Mouse (Mus musculus) forebrain, embryonic 13.5 days (tissue): ENCODE results near the gene Atp6v0d1. TPM values are rescaled to one million over a fixed set of nuclear protein-coding genes. Genes with fewer than 3 reads are reported as not detected.
A peak's percentile ranks its signal among the peaks of the same experiment; 100 is the strongest.

ENCODE experiments used
- ATAC-seq: fragments of 200-750 bp; cut with Nextera tagmentation; 2 replicates; pipeline ENCODE4 v1.8.0; 2017
- H3K27ac ChIP-seq: fragments of 300-500 bp; sonication (generic); 2 replicates; pipeline ENCODE4 v1.5.1; 2015; ENCODE audit warnings: inconsistent platforms, mild to moderate bottlenecking, moderate library complexity
- H3K27me3 ChIP-seq: fragments of 300-500 bp; sonication (generic); 2 replicates; pipeline ENCODE4 v1.6.1; 2015; ENCODE audit warnings: mild to moderate bottlenecking, inconsistent platforms
- H3K36me3 ChIP-seq: fragments of 300-500 bp; sonication (generic); 2 replicates; pipeline ENCODE4 v1.6.1; 2015; ENCODE audit warnings: mild to moderate bottlenecking, inconsistent platforms; ENCODE audit not compliant: poor library complexity, severe bottlenecking
- H3K4me1 ChIP-seq: fragments of 300-500 bp; sonication (generic); 2 replicates; pipeline ENCODE4 v1.6.1; 2015; ENCODE audit warnings: inconsistent platforms
- H3K4me2 ChIP-seq: fragments of 300-500 bp; sonication (generic); 2 replicates; pipeline ENCODE4 v1.6.1; 2015; ENCODE audit warnings: inconsistent platforms, mild to moderate bottlenecking, moderate library complexity
- H3K4me3 ChIP-seq: fragments of 300-500 bp; sonication (generic); 2 replicates; pipeline ENCODE4 v1.5.1; 2015; ENCODE audit warnings: mild to moderate bottlenecking, inconsistent platforms
- H3K9ac ChIP-seq: fragments of 300-500 bp; sonication (generic); 2 replicates; pipeline ENCODE4 v1.6.1; 2015; ENCODE audit warnings: mild to moderate bottlenecking, inconsistent platforms
- H3K9me3 ChIP-seq: fragments of 300-500 bp; sonication (generic); replicated peaks from 2 replicates; pipeline ENCODE4 v1.6.1; 2016; ENCODE audit warnings: inconsistent platforms
- WGBS: fragments of 180-500 bp; shearing (Covaris S2); methylation state at CpG from one replicate; pipeline ENCODE4 v1.1.7; 2015; 5-methylcytosine and 5-hydroxymethylcytosine counted together
- polyA plus RNA-seq: library from polyadenylated mRNA; unstranded; fragments of >200 nt; fragmentation: Nextera tagmentation; extraction: Ambion mirVana; gene quantifications from 2 replicates; pipeline ENCODE4 v1.2.1, GENCODE M21; 2015

Gene Atp6v0d1
- polyA plus RNA-seq, result 136 and 152 TPM in 2 replicates

DNA sequence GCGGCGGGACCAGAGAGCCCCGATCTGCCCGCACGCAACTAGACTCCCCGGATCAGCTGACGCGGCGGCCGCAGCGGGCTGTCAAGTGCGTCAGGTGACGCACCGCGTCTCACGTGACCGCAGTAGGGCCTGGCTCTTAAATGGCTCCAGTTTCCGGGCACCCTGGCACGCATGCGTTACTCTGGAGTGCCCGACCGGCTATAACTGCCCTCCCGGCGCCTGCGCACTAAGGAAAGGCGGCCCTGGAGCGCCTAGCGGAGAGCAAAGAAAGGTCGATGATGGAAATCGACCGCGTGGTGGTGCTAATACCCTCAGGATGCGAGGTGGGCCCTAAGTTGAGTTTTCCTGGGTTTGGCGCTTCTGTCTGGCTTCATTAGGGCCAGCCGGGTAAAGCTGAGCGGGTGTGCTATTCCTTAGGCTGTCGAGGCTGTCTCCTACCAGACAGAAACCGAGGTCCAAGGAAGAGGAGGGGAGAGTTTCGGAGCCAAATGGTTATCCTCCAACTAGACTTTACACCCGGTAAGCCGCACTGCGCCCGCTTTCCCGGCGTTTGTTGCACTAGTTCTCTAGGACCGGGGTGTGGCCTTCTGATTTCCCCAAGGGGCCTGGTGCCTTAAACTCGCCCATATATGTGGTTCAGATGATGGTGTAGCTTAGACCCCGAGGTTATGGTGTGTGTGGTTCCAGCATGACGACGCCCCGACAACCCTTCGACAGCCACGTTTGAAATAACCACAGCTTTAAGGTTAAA, at the start of gene Atp6v0d1:
Atp6v0d1 (minus strand) TSS at position 96 of the 751 bp plus-strand sequence.
- 5% methylated on average over 53 of the region's 53 CpGs for WGBS
- peak within 1 kb of the TSS; percentile 90 for H3K9ac ChIP-seq
- peak; percentile 98 for ATAC-seq
- H3K27me3 ChIP-seq, result no peaks in the 10 kb centered on the region; the same call in 1 of the 2 replicates
- peak within 1 kb of the TSS; percentile 90 for H3K4me2 ChIP-seq
- no peaks in the 10 kb centered on the region for H3K9me3 ChIP-seq
- peak within 1 kb of the TSS; percentile 81 for H3K27ac ChIP-seq
- peaks cover 38% of the 10 kb centered on the region for H3K4me1 ChIP-seq
- peak within 1 kb of the TSS; percentile 87 for H3K4me3 ChIP-seq
- H3K36me3 ChIP-seq, result no peaks in the 10 kb centered on the region; the same call in 1 of the 2 replicates

- peaks cover 34% of the 10 kb centered on the region for H3K27me3 ChIP-seq
- no peak overlapping the region for H3K27ac ChIP-seq
- H3K9ac ChIP-seq, result peak overlapping the region; percentile 64
- H3K9me3 ChIP-seq, result no peaks in the 10 kb centered on the region
- 1% methylated on average over 46 of the region's 50 CpGs for WGBS
- H3K4me2 ChIP-seq, result peak overlapping the region; percentile 95
- peaks cover 44% of the 10 kb centered on the region for H3K36me3 ChIP-seq
- H3K4me1 ChIP-seq, result peaks cover 18% of the 10 kb centered on the region
- peak overlapping the region; percentile 49 for H3K4me3 ChIP-seq
- ATAC-seq, result peak; percentile 50
These were observed 48.1 kb upstream of the Atp6v0d1 start for GRCm38 (mm10) chr8:105613830-105614511.

DNA sequence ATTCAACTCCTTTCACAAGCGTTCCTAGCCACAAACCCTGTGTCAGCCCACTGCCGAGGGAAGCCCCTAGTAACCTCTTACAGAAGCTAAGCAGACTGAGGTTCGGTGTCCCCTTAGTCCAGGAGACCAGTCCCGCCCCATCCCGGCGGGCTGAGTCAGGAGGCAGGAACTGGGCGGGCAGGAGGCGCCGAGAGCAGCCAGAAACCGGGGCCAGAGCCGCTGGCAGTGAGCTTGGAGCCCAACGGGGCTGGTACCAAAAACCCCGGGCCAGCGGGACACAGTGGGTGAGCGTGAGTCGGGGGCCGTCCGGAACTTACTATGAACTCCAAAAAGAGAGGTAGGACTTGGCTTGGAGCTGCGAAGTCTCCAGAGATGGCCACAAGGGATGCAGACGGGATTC, 47.2 kb upstream of the Atp6v0d1 start:
- Histone ChIP-seq H3K4me1 (peaks cover 18% of the 10 kb centered on the region), H3K27ac (no peak overlapping the region), H3K27me3 (peaks cover 34% of the 10 kb centered on the region), H3K9me3 (no peaks in the 10 kb centered on the region), H3K36me3 (peaks cover 35% of the 10 kb centered on the region), H3K4me2 (peak overlapping the region; percentile 32), H3K9ac (no peak overlapping the region), H3K4me3 (no peak overlapping the region)
- WGBS, result 6% methylated on average over 20 of the region's 20 CpGs
- ATAC-seq, result no peak

- peaks cover 23% of the 10 kb centered on the region for H3K36me3 ChIP-seq
- 88% methylated on average over 9 of the region's 9 CpGs for WGBS
- H3K4me1 ChIP-seq, result peaks cover 25% of the 10 kb centered on the region
- no peak overlapping the region for H3K9ac ChIP-seq
- no peak overlapping the region for H3K4me3 ChIP-seq
- no peak overlapping the region for H3K4me2 ChIP-seq
- peaks cover 34% of the 10 kb centered on the region for H3K27me3 ChIP-seq
- H3K9me3 ChIP-seq, result no peaks in the 10 kb centered on the region
- H3K27ac ChIP-seq, result no peak overlapping the region
- no peak for ATAC-seq
These were observed 46.0 kb upstream of the Atp6v0d1 start for GRCm38 (mm10) chr8:105611836-105612235.

GRCm38 (mm10) chr8:105609771-105610170, 43.9 kb upstream of the Atp6v0d1 start:
- no peak overlapping the region for H3K4me3 ChIP-seq
- H3K27ac ChIP-seq, result no peak overlapping the region
- peaks cover 38% of the 10 kb centered on the region for H3K4me1 ChIP-seq
- no peaks in the 10 kb centered on the region for H3K9me3 ChIP-seq
- ATAC-seq, result no peak
- H3K36me3 ChIP-seq, result peaks cover 2% of the 10 kb centered on the region; the same call in 1 of the 2 replicates
- H3K27me3 ChIP-seq, result peaks cover 28% of the 10 kb centered on the region
- WGBS, result 87% methylated on average over 4 of the region's 4 CpGs
- H3K4me2 ChIP-seq, result no peak overlapping the region
- no peak overlapping the region for H3K9ac ChIP-seq

DNA sequence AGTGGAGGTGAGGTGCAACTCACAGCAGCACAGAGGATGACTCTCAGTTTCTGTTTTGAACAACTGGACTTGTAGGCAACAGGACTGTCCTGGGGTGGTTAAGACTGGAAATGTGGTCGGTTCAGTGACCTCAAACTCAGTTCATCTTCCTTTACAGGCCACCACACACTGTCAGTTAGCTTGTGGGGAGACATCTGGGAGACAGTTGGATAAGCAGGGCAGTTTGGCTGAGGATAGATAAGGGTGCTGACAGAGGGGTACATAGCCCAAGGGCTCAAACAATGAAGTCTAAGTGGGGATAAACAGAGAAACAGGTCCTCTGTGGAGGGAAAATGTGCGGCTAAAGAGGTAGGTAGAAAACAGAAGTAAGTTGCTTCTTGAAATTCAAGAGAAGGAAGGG, 43.5 kb upstream of the Atp6v0d1 start:
- H3K4me3 ChIP-seq, result no peak overlapping the region
- whole genome bisulfite sequencing, result 83% methylated on average over 2 of the region's 2 CpGs
- no peak overlapping the region for H3K9ac ChIP-seq
- no peak overlapping the region for H3K4me2 ChIP-seq
- peaks cover 23% of the 10 kb centered on the region for H3K27me3 ChIP-seq
- H3K9me3 ChIP-seq, result no peaks in the 10 kb centered on the region
- no peaks in the 10 kb centered on the region for H3K36me3 ChIP-seq
- ATAC-seq, result no peak
- H3K4me1 ChIP-seq, result peaks cover 36% of the 10 kb centered on the region
- no peak overlapping the region for H3K27ac ChIP-seq

DNA sequence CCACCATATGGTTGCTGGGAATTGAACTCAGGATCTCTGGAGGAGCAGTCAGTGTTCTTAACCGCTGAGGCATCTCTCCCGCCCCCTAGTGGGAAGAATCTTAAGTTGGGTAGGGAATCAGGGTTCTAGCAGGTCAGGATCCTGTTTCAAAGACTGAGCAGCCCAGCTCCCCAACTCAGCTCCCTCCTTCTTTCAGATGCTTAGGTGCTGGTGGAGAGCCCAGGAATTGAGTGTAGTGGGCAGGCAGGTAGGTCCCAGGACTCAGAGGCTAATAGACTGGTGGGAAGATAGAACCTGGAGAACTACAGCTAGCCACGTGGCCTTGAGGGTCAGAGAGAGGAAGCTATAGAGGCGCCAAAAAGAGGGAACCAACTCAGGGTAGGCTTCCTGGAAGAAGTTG, 41.8 kb upstream of the Atp6v0d1 start:
- WGBS, result 29% methylated on average over 4 of the region's 4 CpGs
- Histone ChIP-seq H3K9me3 (no peaks in the 10 kb centered on the region), H3K9ac (no peak overlapping the region)

GRCm38 (mm10) chr8:105607062-105607461, 41.2 kb upstream of the Atp6v0d1 start:
- Histone ChIP-seq H3K9ac (peak overlapping the region; percentile 91), H3K36me3 (no peaks in the 10 kb centered on the region), H3K4me3 (peak overlapping the region; percentile 77), H3K27me3 (peaks cover 11% of the 10 kb centered on the region), H3K27ac (no peak overlapping the region), H3K4me2 (peak overlapping the region; percentile 92), H3K9me3 (no peaks in the 10 kb centered on the region), H3K4me1 (peaks cover 20% of the 10 kb centered on the region)
- 6% methylated on average over 10 of the region's 10 CpGs for WGBS
- no peak for ATAC-seq

More for the DNA sequence above, 41.8 kb upstream of the Atp6v0d1 start:
- Histone ChIP-seq H3K4me1 (peaks cover 22% of the 10 kb centered on the region), H3K27me3 (peaks cover 17% of the 10 kb centered on the region), H3K36me3 (no peaks in the 10 kb centered on the region), H3K4me2 (no peak overlapping the region), H3K4me3 (no peak overlapping the region), H3K27ac (no peak overlapping the region)
- ATAC-seq, result no peak

GRCm38 (mm10) chr8:105606189-105607023, 40.6 kb upstream of the Atp6v0d1 start:
- ATAC-seq, result peak; percentile 64
- H3K36me3 ChIP-seq, result no peaks in the 10 kb centered on the region
- H3K9me3 ChIP-seq, result no peaks in the 10 kb centered on the region
- H3K4me3 ChIP-seq, result peak overlapping the region; percentile 77
- H3K27ac ChIP-seq, result peak overlapping the region; percentile 86
- H3K4me1 ChIP-seq, result peaks cover 20% of the 10 kb centered on the region
- peak overlapping the region; percentile 92 for H3K4me2 ChIP-seq
- H3K27me3 ChIP-seq, result peaks cover 7% of the 10 kb centered on the region; the same call in 1 of the 2 replicates
- H3K9ac ChIP-seq, result peak overlapping the region; percentile 91
- WGBS, result 1% methylated on average over 30 of the region's 30 CpGs

DNA sequence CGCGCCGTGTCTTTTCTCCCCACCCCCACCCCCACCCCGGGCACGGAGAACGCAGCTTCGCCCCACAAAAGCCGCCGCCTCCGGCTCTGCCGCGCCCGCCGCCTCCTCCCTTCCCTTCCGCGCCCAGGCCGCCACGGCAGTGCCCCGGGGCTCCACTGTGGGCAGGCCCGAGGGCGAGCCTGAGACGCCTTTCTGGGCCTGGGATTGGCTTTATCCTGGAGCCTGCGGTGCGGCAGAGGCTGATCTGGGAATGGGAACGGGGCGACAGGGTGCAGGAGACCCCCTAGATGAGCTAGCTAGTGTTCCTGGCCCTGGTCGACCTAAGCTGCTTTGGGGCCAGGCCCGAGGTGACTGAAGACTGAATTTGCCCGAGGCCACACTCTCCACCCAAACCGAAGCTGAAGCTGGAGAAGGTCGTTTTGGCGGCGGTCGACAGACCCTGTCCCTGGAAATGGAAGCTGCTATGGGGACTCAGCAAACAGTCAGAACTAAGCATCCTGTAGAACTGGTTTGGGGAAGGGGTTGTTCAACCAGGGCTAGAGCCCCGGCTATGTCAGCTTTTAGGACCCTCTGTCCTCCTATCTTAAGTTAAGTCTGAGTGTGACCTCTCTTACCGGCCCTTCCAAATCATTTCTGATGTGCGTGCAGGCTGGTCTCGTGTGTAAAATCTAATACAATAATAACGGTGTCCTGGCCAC, 39.8 kb upstream of the Atp6v0d1 start:
- 2% methylated on average over 33 of the region's 39 CpGs for WGBS
- Histone ChIP-seq H3K27me3 (peaks cover 7% of the 10 kb centered on the region; the same call in 1 of the 2 replicates), H3K4me3 (peak overlapping the region; percentile 77), H3K4me1 (peaks cover 20% of the 10 kb centered on the region), H3K36me3 (no peaks in the 10 kb centered on the region), H3K9me3 (no peaks in the 10 kb centered on the region), H3K9ac (peak overlapping the region; percentile 91), H3K27ac (peak overlapping the region; percentile 86), H3K4me2 (peak overlapping the region; percentile 92)
- ATAC-seq, result peak; percentile 59

GRCm38 (mm10) chr8:105604804-105605381, 39.0 kb upstream of the Atp6v0d1 start, which contains the start of gene Ripor1:
Ripor1 (plus strand) TSS chr8:105605255.
- Histone ChIP-seq H3K9ac (peak within 1 kb of the TSS; percentile 91), H3K9me3 (no peaks in the 10 kb centered on the region), H3K36me3 (no peaks in the 10 kb centered on the region), H3K27ac (peak within 1 kb of the TSS; percentile 86), H3K27me3 (peaks cover 7% of the 10 kb centered on the region; the same call in 1 of the 2 replicates), H3K4me3 (peak within 1 kb of the TSS; percentile 77), H3K4me2 (peak within 1 kb of the TSS; percentile 92), H3K4me1 (peaks cover 20% of the 10 kb centered on the region)
- peak; percentile 86 for ATAC-seq
- 0% methylated on average over 33 of the region's 42 CpGs for whole genome bisulfite sequencing
